ENCODE assay signal across 14 mouse cellular contexts in the genomic region with DNA sequence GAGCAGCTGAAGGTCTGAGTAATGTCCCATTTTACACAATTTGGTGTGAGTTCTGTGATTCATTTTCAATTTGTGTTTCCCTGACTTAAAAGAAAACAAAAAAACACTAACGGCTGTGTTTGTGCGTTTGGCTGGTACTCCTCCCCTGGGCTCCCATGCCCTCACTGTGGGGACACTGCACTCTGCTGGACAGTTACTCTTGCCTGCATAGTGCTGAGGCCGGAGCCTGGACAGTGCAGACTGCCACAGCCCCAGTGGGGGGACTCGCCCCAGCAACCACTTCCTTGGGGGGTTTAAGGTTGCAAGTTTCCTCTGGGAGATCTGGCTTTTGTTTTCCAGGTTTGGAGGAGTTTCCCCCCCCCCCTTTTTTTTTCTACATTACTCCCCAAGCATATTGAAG. TPM values are rescaled to one million over a fixed set of nuclear protein-coding genes. Genes with fewer than 3 reads are reported as not detected.
A peak's percentile ranks its signal among the peaks of the same experiment; 100 is the strongest.
DNase-seq lines count a peak whose midpoint lies in the region; ATAC-seq and TF ChIP-seq lines count a peak whose summit lies in the region.
"Had no signal": no experiment of that assay in that cellular context is flagged by ENCODE, and none has a peak within 500 bp of the region (broad histone marks: within the 10 kb centered on the region; RNA-seq: fewer than 3 reads in every experiment).

No protein-coding gene starts in this region.

- no peak for TF ChIP-seq POLR2A in myocyte (IDR thresholded peaks at IDR 0.05; ENCODE audit: insufficient read length, low read depth)

- no peak for DNase-seq in embryonic facial prominence, embryonic 14.5 days (ENCODE audit: low spot score)
- no peak for DNase-seq in embryonic facial prominence, embryonic 10.5 days (ENCODE audit: low spot score)
- no peak for DNase-seq in kidney, postnatal 25 days
- peak; percentile 11 for DNase-seq in retina, embryonic 14.5 days (ENCODE audit: low spot score)
- DNase-seq in retina, postnatal 1 day, result no peak
- DNase-seq in spleen, postnatal 14 days (ENCODE audit: low spot score in 2 of 2), result no peak
- DNase-seq: cerebellum, adult 9-11 months; heart, adult 18-20 months; heart, postnatal 14 days; lung, adult 18-20 months had no signal

- H3K36me3 ChIP-seq in embryonic facial prominence, embryonic 14.5 days (ENCODE audit: control insufficient read depth, insufficient read depth, low read length), result peaks cover 26% of the 10 kb centered on the region
- peaks cover 25% of the 10 kb centered on the region for H3K36me3 ChIP-seq in embryonic facial prominence, embryonic 10.5 days (replicated peaks)
- H3K36me3 ChIP-seq in kidney, embryonic 15.5 days, result peaks cover 28% of the 10 kb centered on the region
- H3K36me3 ChIP-seq in myocyte (ENCODE audit: control insufficient read depth, insufficient read depth), result peaks cover 7% of the 10 kb centered on the region

- 43% methylated on average over 4 of the region's 4 CpGs for WGBS in embryonic facial prominence, embryonic 14.5 days
- 42% methylated on average over 4 of the region's 4 CpGs for WGBS in embryonic facial prominence, embryonic 10.5 days
- WGBS in kidney, embryonic 15.5 days, result 43% methylated on average over 4 of the region's 4 CpGs

- no peak overlapping the region for H3K4me3 ChIP-seq in embryonic facial prominence, embryonic 14.5 days (ENCODE audit: low read depth, low read length)
- no peak overlapping the region for H3K4me3 ChIP-seq in embryonic facial prominence, embryonic 10.5 days
- no peak overlapping the region for H3K4me3 ChIP-seq in kidney, embryonic 15.5 days (replicated peaks)
- H3K4me3 ChIP-seq in myocyte, result no peak overlapping the region
- H3K4me3 ChIP-seq: forebrain, embryonic 10.5 days had no signal

- no peaks in the 10 kb centered on the region for H3K79me2 ChIP-seq in myocyte (ENCODE audit: control insufficient read depth, insufficient read depth)

- no peak overlapping the region for H3K4me2 ChIP-seq in embryonic facial prominence, embryonic 14.5 days (ENCODE audit: low read depth, low read length)
- H3K4me2 ChIP-seq in kidney, embryonic 15.5 days, result no peak overlapping the region
- H3K4me2 ChIP-seq in myocyte (ENCODE audit: low read depth), result peak overlapping the region; percentile 2

- no peak overlapping the region for H3K27ac ChIP-seq in embryonic facial prominence, embryonic 14.5 days (replicated peaks; ENCODE audit: low read depth, low read length)
- no peak overlapping the region for H3K27ac ChIP-seq in embryonic facial prominence, embryonic 10.5 days (replicated peaks)
- 0 out of 2 replicates have a peak overlapping the region, but pooled peaks have one; percentile 5 for H3K27ac ChIP-seq in kidney, embryonic 15.5 days
- H3K27ac ChIP-seq: forebrain, embryonic 10.5 days had no signal

- H3ac ChIP-seq in myocyte (ENCODE audit: control insufficient read depth, insufficient read length), result no peak overlapping the region

- H3K9me3 ChIP-seq in embryonic facial prominence, embryonic 14.5 days (ENCODE audit: control insufficient read depth, low read length), result no peaks in the 10 kb centered on the region
- no peaks in the 10 kb centered on the region for H3K9me3 ChIP-seq in embryonic facial prominence, embryonic 10.5 days
- H3K9me3 ChIP-seq in kidney, embryonic 15.5 days (replicated peaks), result no peaks in the 10 kb centered on the region
- H3K9me3 ChIP-seq: forebrain, embryonic 10.5 days had no signal

- no peaks in the 10 kb centered on the region for H3K27me3 ChIP-seq in embryonic facial prominence, embryonic 14.5 days (replicated peaks; ENCODE audit: control insufficient read depth, insufficient read depth, low read length)
- no peaks in the 10 kb centered on the region for H3K27me3 ChIP-seq in embryonic facial prominence, embryonic 10.5 days (replicated peaks; ENCODE audit: low read depth, poor library complexity, severe bottlenecking)
- H3K27me3 ChIP-seq in kidney, embryonic 15.5 days, result no peaks in the 10 kb centered on the region
- no peaks in the 10 kb centered on the region for H3K27me3 ChIP-seq in myocyte (ENCODE audit: control insufficient read depth, insufficient read depth, insufficient read length)

- H3K9ac ChIP-seq in embryonic facial prominence, embryonic 14.5 days (ENCODE audit: low read depth, low read length), result peak overlapping the region; percentile 11; the same call in 1 of the 2 replicates
- no peak overlapping the region for H3K9ac ChIP-seq in kidney, embryonic 15.5 days

- ATAC-seq in embryonic facial prominence, embryonic 14.5 days (ENCODE audit: low read depth), result no peak
- no peak for ATAC-seq in kidney, embryonic 15.5 days (replicated peaks; ENCODE audit: low FRiP score)

- H3K4me1 ChIP-seq in embryonic facial prominence, embryonic 14.5 days (ENCODE audit: control insufficient read depth, insufficient read depth, low read length), result no peaks in the 10 kb centered on the region
- peaks cover 15% of the 10 kb centered on the region for H3K4me1 ChIP-seq in embryonic facial prominence, embryonic 10.5 days
- H3K4me1 ChIP-seq in kidney, embryonic 15.5 days, result peaks cover 8% of the 10 kb centered on the region

TF ChIP-seq in myocyte, 11 proteins besides CTCF, POLR2A, EP300 and RAD21:
- TF ChIP-seq MYOG (IDR thresholded peaks at IDR 0.05; ENCODE audit: control insufficient read depth in 1 of 3, insufficient read depth in 1 of 3, insufficient read length in 2 of 3, low read depth in 2 of 3), result no peak
- TF ChIP-seq SRF (IDR thresholded peaks at IDR 0.05; ENCODE audit: control insufficient read depth, insufficient read length, low read depth), result no peak
- no peak for TF ChIP-seq USF1 (IDR thresholded peaks at IDR 0.05; ENCODE audit: low read depth)
- TF ChIP-seq POLR2AphosphoS2 (IDR thresholded peaks at IDR 0.05; ENCODE audit: insufficient read length, low read depth), result no peak
- TF ChIP-seq MAX (IDR thresholded peaks at IDR 0.05; ENCODE audit: low read depth), result no peak
- TF ChIP-seq TCF3 (IDR thresholded peaks at IDR 0.05; ENCODE audit: insufficient read length, low read depth), result no peak
- TF ChIP-seq MYOD1 (IDR thresholded peaks at IDR 0.05; ENCODE audit: control insufficient read depth in 1 of 3, insufficient read length in 2 of 3, low read depth in 2 of 3), result no peak
- no peak for TF ChIP-seq E2F4 (IDR thresholded peaks at IDR 0.05; ENCODE audit: insufficient read depth)
- TF ChIP-seq TCF12 (IDR thresholded peaks at IDR 0.05; ENCODE audit: insufficient read depth, poor library complexity, severe bottlenecking), result no peak
- no peak for TF ChIP-seq CEBPB (IDR thresholded peaks at IDR 0.05; ENCODE audit: insufficient read depth, poor library complexity, severe bottlenecking)
- TF ChIP-seq REST (IDR thresholded peaks at IDR 0.05; ENCODE audit: insufficient read depth, insufficient read length), result no peak

RNA-seq across cellular contexts. Expression of gene Rab11fip4, which starts 10.4 kb away (rescaled TPM):
- 4.7 and 5.4 TPM in 2 replicates for polyA plus RNA-seq in embryonic facial prominence, embryonic 14.5 days (2014; fragmentation: Nextera tagmentation; extraction: Ambion mirVana)
- 15.8 and 16.3 TPM in 2 replicates for polyA plus RNA-seq in embryonic facial prominence, embryonic 10.5 days (2016; fragmentation: Nextera tagmentation; extraction: Ambion mirVana)
- polyA plus RNA-seq in kidney, embryonic 15.5 days (2015; fragmentation: Nextera tagmentation; extraction: Ambion mirVana), result 9.6 and 9.7 TPM in 2 replicates
- polyA plus RNA-seq in myocyte (2012; fragmentation: generic; extraction: Trizol), result 0.04 TPM

RNA-seq across cellular contexts. Expression of gene Evi2a, which starts 50.3 kb away (rescaled TPM):
- polyA plus RNA-seq in embryonic facial prominence, embryonic 14.5 days (2014; fragmentation: Nextera tagmentation; extraction: Ambion mirVana), result 5.1 and 6.0 TPM in 2 replicates
- 1.6 and 3.0 TPM in 2 replicates for polyA plus RNA-seq in embryonic facial prominence, embryonic 10.5 days (2016; fragmentation: Nextera tagmentation; extraction: Ambion mirVana)
- 3.1 TPM in 2 replicates for polyA plus RNA-seq in kidney, embryonic 15.5 days (2015; fragmentation: Nextera tagmentation; extraction: Ambion mirVana)
- 10.7 TPM for polyA plus RNA-seq in myocyte (2012; fragmentation: generic; extraction: Trizol)

RNA-seq across cellular contexts. Expression of gene Evi2, which starts 50.3 kb away (rescaled TPM):
- polyA plus RNA-seq in embryonic facial prominence, embryonic 14.5 days (2014; fragmentation: Nextera tagmentation; extraction: Ambion mirVana), result 0.52 and 0.58 TPM in 2 replicates
- polyA plus RNA-seq in embryonic facial prominence, embryonic 10.5 days (2016; fragmentation: Nextera tagmentation; extraction: Ambion mirVana), result 1.1 and 1.5 TPM in 2 replicates
- polyA plus RNA-seq in kidney, embryonic 15.5 days (2015; fragmentation: Nextera tagmentation; extraction: Ambion mirVana), result 0.73 and 0.78 TPM in 2 replicates
- 0.06 TPM for polyA plus RNA-seq in myocyte (2012; fragmentation: generic; extraction: Trizol)

RNA-seq across cellular contexts. Expression of gene Evi2b, which starts 57.1 kb away (rescaled TPM):
- polyA plus RNA-seq in embryonic facial prominence, embryonic 14.5 days (2014; fragmentation: Nextera tagmentation; extraction: Ambion mirVana), result 2.8 and 3.2 TPM in 2 replicates
- 0.23 TPM in 1 of 2 replicates, not detected in the other for polyA plus RNA-seq in embryonic facial prominence, embryonic 10.5 days (2016; fragmentation: Nextera tagmentation; extraction: Ambion mirVana)
- polyA plus RNA-seq in kidney, embryonic 15.5 days (2015; fragmentation: Nextera tagmentation; extraction: Ambion mirVana), result 0.73 and 1.2 TPM in 2 replicates
- 0.26 TPM for polyA plus RNA-seq in myocyte (2012; fragmentation: generic; extraction: Trizol)
- polyA plus RNA-seq: embryonic facial prominence, embryonic 11.5 days had no signal
